Mouse (Mus musculus): ENCODE data around the gene Adamts14. TPM values are rescaled to one million over a fixed set of nuclear protein-coding genes. Genes with fewer than 3 reads are reported as not detected.

Adamts14 gene
- polyA plus RNA-seq, 1 experiment from 2014 or later: 1.8 TPM

DNA sequence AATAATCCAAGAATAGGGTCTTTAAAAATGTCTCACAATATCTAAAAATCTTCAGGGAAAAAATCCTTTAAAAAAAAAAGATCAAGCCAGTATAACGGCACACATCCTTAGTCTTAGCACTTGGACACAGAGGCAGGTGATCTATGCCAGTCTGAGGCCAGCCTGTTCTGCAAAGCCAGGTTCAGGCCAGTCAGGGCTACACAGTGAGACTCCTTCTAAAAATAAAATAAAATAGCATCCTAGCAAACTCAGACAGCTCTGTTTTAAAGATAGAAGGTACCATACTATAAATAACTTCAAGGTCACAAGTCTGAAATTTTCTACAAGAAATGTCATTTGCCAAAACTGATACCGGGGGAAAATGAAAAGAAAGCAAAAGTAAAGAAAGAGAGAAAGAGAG is 16.8 kb upstream of the Adamts14 start:
- no peak for ATAC-seq (ENCODE audit: insufficient read depth)
- TF ChIP-seq CTCF (IDR thresholded peaks at IDR 0.05; ENCODE audit: low read depth): no peak
- H3K9ac ChIP-seq: no peak overlapping the region

DNA sequence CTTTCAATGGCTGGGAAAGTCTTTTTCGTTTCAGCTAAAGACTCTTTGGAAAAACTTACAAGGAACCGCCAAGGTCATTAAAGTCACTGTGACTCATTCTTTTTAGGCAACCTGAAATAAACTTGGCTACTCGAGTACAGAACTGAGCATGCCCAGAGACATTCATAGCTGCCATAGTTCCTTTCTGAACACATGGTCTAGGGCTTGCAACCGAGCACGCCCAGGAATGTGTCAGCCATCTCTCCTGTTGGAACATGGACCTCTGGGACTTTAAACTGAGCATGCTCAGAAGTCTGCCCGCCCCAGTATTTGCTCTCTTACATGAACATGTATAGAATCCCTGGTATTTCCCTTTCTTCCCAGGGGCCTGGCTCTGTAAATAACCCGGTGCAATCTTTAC is 13.0 kb upstream of the Adamts14 start:
- DNase-seq: peak; percentile 51
- Histone ChIP-seq H3K4me1 (ENCODE audit: insufficient read depth) (peaks cover 4% of the 10 kb centered on the region), H3K9me3 (ENCODE audit: low read depth, low read length) (no peaks in the 10 kb centered on the region), H3K27ac (ENCODE audit: low read depth) (peak overlapping the region; percentile 33; the same call in 1 of the 2 replicates), H3K27me3 (ENCODE audit: insufficient read depth, low read length) (no peaks in the 10 kb centered on the region), H3K4me3 (ENCODE audit: low read depth, low read length) (no peak overlapping the region), H3K36me3 (ENCODE audit: insufficient read depth) (no peaks in the 10 kb centered on the region), H3K9ac (no peak overlapping the region), H3K4me2 (no peak overlapping the region)
- TF ChIP-seq CTCF (IDR thresholded peaks at IDR 0.05; ENCODE audit: low read depth): no peak
- ATAC-seq (ENCODE audit: insufficient read depth): peak; percentile 71
- 61% methylated on average over 7 of the region's 7 CpGs for WGBS

More for the DNA sequence above, 16.8 kb upstream of the Adamts14 start:
- Histone ChIP-seq H3K4me1 (ENCODE audit: insufficient read depth) (peaks cover 4% of the 10 kb centered on the region), H3K27me3 (ENCODE audit: insufficient read depth, low read length) (no peaks in the 10 kb centered on the region), H3K4me3 (ENCODE audit: low read depth, low read length) (no peak overlapping the region), H3K27ac (ENCODE audit: low read depth) (no peak overlapping the region), H3K4me2 (no peak overlapping the region), H3K9me3 (ENCODE audit: low read depth, low read length) (no peaks in the 10 kb centered on the region), H3K36me3 (ENCODE audit: insufficient read depth) (no peaks in the 10 kb centered on the region)
- no peak for DNase-seq
- WGBS: 64% methylated on average over 2 of the region's 2 CpGs

DNA sequence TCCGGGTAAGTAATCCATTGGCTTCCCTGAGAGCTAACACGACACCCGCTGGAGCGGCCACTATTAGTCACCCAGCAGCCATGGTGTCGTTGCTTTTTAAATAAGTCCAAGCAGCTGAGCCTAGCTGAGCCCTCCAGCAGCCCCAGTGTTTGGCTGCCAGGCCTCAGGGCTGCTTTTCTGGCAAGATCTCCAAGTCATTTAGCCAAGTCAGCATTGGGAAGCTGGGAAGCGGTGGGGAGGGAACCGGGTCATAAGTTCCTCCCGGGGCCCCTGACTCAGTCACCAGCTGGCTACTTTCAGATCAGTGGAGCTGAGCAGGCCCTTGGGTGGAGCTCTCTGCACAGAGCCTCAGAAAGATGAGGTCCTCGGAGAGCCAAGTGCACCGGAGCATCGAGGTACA is 12.0 kb upstream of the Adamts14 start:
- 58% methylated on average over 11 of the region's 11 CpGs for WGBS
- H3K9me3 ChIP-seq (ENCODE audit: low read depth, low read length): no peaks in the 10 kb centered on the region
- no peak overlapping the region for H3K4me3 ChIP-seq (ENCODE audit: low read depth, low read length)
- no peaks in the 10 kb centered on the region for H3K36me3 ChIP-seq (ENCODE audit: insufficient read depth)
- DNase-seq: peak; percentile 81
- peaks cover 4% of the 10 kb centered on the region for H3K4me1 ChIP-seq (ENCODE audit: insufficient read depth)
- H3K27me3 ChIP-seq (ENCODE audit: insufficient read depth, low read length): no peaks in the 10 kb centered on the region
- H3K9ac ChIP-seq: no peak overlapping the region
- H3K4me2 ChIP-seq: no peak overlapping the region
- H3K27ac ChIP-seq (ENCODE audit: low read depth): no peak overlapping the region
- TF ChIP-seq CTCF (IDR thresholded peaks at IDR 0.05; ENCODE audit: low read depth): no peak
- ATAC-seq (ENCODE audit: insufficient read depth): peak; percentile 69

DNA sequence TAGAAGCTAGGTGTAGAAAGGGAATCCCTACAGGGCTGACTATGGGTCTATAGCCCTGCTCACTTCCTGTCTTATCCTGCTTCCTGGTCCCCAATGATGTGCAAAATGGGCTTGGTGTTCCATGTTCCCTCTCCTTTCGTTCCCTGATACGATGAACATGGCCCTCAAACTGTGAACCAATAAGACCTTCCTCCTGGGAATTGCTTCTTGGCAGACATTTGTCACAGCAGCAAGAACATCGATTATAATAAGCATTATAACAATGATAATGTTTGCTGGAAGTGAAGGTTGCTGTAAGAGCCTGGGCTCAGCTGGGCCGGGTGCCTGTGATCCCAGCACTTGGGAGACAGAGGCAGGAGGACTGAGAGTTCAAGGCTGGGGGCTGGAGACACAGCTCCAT is 11.1 kb upstream of the Adamts14 start:
- no peak overlapping the region for H3K4me2 ChIP-seq

DNA sequence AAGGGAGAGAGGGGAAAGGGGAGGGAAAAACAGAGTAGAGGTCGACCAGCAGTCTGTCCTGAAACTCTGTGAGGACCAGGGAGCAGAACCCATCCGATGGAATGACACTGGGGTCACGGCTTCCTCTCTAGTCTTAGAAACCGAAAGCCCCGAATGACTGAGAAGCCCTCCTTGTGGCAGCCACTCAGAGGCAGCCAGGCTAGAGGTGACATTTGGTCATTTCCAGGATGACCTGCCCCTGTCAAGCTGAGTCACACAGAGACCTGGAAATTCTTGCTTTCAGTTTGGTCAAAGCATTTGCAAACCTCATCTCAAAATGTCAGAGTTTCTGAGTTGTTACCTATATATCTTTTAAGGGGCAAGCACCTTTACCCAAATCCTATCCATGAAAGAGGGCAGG is 7.9 kb upstream of the Adamts14 start:
- no peak for TF ChIP-seq CTCF (IDR thresholded peaks at IDR 0.05; ENCODE audit: low read depth)
- DNase-seq (no peak), ATAC-seq (ENCODE audit: insufficient read depth) (no peak)
- Histone ChIP-seq H3K4me2 (no peak overlapping the region), H3K4me1 (ENCODE audit: insufficient read depth) (peaks cover 4% of the 10 kb centered on the region), H3K27me3 (ENCODE audit: insufficient read depth, low read length) (no peaks in the 10 kb centered on the region), H3K36me3 (ENCODE audit: insufficient read depth) (no peaks in the 10 kb centered on the region), H3K27ac (ENCODE audit: low read depth) (no peak overlapping the region), H3K9ac (no peak overlapping the region), H3K4me3 (ENCODE audit: low read depth, low read length) (no peak overlapping the region), H3K9me3 (ENCODE audit: low read depth, low read length) (no peaks in the 10 kb centered on the region)
- 62% methylated on average over 5 of the region's 5 CpGs for WGBS

More for the DNA sequence above, 11.1 kb upstream of the Adamts14 start:
- no peaks in the 10 kb centered on the region for H3K36me3 ChIP-seq (ENCODE audit: insufficient read depth)
- H3K4me3 ChIP-seq (ENCODE audit: low read depth, low read length): no peak overlapping the region
- no peak overlapping the region for H3K9ac ChIP-seq
- no peaks in the 10 kb centered on the region for H3K27me3 ChIP-seq (ENCODE audit: insufficient read depth, low read length)
- no peak for TF ChIP-seq CTCF (IDR thresholded peaks at IDR 0.05; ENCODE audit: low read depth)
- WGBS: 82% methylated on average over 4 of the region's 4 CpGs
- no peak overlapping the region for H3K27ac ChIP-seq (ENCODE audit: low read depth)
- H3K9me3 ChIP-seq (ENCODE audit: low read depth, low read length): no peaks in the 10 kb centered on the region
- peaks cover 4% of the 10 kb centered on the region for H3K4me1 ChIP-seq (ENCODE audit: insufficient read depth)
- no peak for ATAC-seq (ENCODE audit: insufficient read depth)
- no peak for DNase-seq

DNA sequence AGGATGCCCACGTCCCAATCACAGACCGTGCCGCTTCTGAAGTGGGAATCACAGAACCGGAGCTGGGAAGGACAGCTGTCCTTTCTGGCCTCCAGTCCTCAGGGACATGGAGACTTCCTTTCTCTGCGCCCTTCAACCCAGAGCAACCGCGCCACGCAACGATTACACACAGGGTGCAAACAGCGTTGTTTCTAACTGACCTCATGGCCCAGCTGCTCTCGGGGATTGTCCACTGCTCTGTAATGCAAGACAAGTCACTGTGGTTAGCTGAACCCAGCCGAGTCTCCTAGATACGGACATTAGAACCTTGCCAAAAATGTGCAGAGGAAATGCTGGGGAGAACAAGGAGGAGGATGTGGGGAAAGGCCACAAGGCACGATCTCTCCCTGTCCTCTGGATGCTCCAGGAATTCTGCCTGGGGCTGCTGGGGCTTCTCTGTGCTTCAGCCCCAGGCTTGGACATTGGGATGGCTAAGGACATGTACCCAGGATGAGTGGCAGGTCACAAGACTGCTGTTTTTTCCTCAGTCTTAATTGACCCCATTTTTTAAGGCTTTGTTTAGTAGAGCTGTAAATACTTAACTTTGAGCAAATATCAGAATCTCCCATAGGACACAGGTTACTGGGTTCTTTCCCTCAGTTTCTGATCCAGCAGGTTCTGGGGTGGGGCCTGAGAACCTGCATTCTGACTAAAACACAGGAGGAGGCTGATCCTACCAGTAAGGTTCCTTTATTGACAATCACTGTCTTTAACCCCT is 4.9 kb upstream of the Adamts14 start:
- no peak for TF ChIP-seq CTCF (IDR thresholded peaks at IDR 0.05; ENCODE audit: low read depth)
- ATAC-seq (ENCODE audit: insufficient read depth): no peak
- Histone ChIP-seq H3K4me2 (no peak overlapping the region), H3K4me3 (ENCODE audit: low read depth, low read length) (no peak overlapping the region), H3K27me3 (ENCODE audit: insufficient read depth, low read length) (no peaks in the 10 kb centered on the region), H3K4me1 (ENCODE audit: insufficient read depth) (no peaks in the 10 kb centered on the region), H3K9me3 (ENCODE audit: low read depth, low read length) (no peaks in the 10 kb centered on the region), H3K9ac (no peak overlapping the region), H3K27ac (ENCODE audit: low read depth) (no peak overlapping the region), H3K36me3 (ENCODE audit: insufficient read depth) (no peaks in the 10 kb centered on the region)
- WGBS: 53% methylated on average over 14 of the region's 14 CpGs
- peak; percentile 42 for DNase-seq

DNA sequence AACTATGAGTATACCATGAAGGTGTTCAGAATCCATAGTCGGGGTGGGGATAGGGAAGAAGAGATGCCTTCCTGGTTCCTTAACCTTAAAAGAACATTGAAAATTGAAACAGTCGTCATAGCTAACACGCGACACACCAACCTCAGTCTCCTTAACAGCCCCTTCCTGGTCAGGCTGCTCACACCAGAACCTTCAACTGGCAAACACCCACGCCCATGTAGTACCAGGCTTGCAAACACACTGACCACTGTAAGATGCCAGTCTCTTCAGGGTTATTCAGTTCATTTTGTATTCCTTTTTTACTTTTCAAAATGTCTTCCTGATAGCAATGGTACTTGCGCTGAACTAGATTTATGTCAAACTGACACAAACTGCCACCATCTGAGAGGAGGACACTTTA is 3.8 kb upstream of the Adamts14 start:
- Histone ChIP-seq H3K9ac (no peak overlapping the region), H3K27me3 (ENCODE audit: insufficient read depth, low read length) (no peaks in the 10 kb centered on the region), H3K4me1 (ENCODE audit: insufficient read depth) (no peaks in the 10 kb centered on the region), H3K27ac (ENCODE audit: low read depth) (no peak overlapping the region), H3K4me3 (ENCODE audit: low read depth, low read length) (no peak overlapping the region), H3K36me3 (ENCODE audit: insufficient read depth) (no peaks in the 10 kb centered on the region), H3K4me2 (no peak overlapping the region), H3K9me3 (ENCODE audit: low read depth, low read length) (no peaks in the 10 kb centered on the region)
- no peak for TF ChIP-seq CTCF (IDR thresholded peaks at IDR 0.05; ENCODE audit: low read depth)
- ATAC-seq (ENCODE audit: insufficient read depth) (no peak), DNase-seq (no peak)
- 90% methylated on average over 6 of the region's 6 CpGs for WGBS
